8 mouse cellular contexts compared by ENCODE assay signal in genomic region chr19:19110793-19111427, GRCm38 (mm10). TPM values are rescaled to one million over a fixed set of nuclear protein-coding genes. Genes with fewer than 3 reads are reported as not detected.
A peak's percentile ranks its signal among the peaks of the same experiment; 100 is the strongest.
DNase-seq lines count a peak whose midpoint lies in the region; ATAC-seq and TF ChIP-seq lines count a peak whose summit lies in the region.

Rorb (minus strand) TSS chr19:19111196.

- no peaks in the 10 kb centered on the region for H3K9me3 ChIP-seq in G1E (replicated peaks)
- no peaks in the 10 kb centered on the region for H3K9me3 ChIP-seq in liver, postnatal 0 days (ENCODE audit: low read length)

- peak; percentile 31; the same call in 1 of the 2 replicates for TF ChIP-seq POLR2A in cerebellum, adult 2 months (IDR thresholded peaks at IDR 0.05; ENCODE audit: borderline replicate concordance, insufficient read depth, low read length)

- peak; percentile 3 for DNase-seq in G1E (ENCODE audit: low spot score)
- peak; percentile 75 to 77 for DNase-seq in cerebellum, adult 2 months
- peak; percentile 81 for DNase-seq in forelimb bud, embryonic 11.5 days (ENCODE audit: low read depth, low spot score)
- peak; percentile 87 for DNase-seq in heart, postnatal 4 days
- DNase-seq in layer of hippocampus, adult 18-20 months (ENCODE audit: low spot score in 2 of 2), result peak; percentile 76 to 88
- peak; percentile 76 for DNase-seq in liver, postnatal 0 days
- DNase-seq in ovary, adult 18-20 months (ENCODE audit: low spot score), result peak; percentile 70
- DNase-seq in urinary bladder, adult 2 months (ENCODE audit: low spot score), result peak; percentile 55

- no peak within 1 kb of the TSS; the same call in 1 of the 2 replicates for H3K9ac ChIP-seq in liver, postnatal 0 days (replicated peaks)

- ATAC-seq in G1E (ENCODE audit: extremely low read depth, insufficient number of reproducible peaks, low FRiP score, poor library complexity, severe bottlenecking), result peak; percentile 81
- ATAC-seq in liver, postnatal 0 days, result peak; percentile 96

- TF ChIP-seq EP300 in liver, postnatal 0 days (IDR thresholded peaks at IDR 0.05; ENCODE audit: low read depth), result no peak

- no peak for TF ChIP-seq CTCF in G1E (IDR thresholded peaks at IDR 0.05; ENCODE audit: low read depth, low read length)
- no peak for TF ChIP-seq CTCF in cerebellum, adult 2 months (IDR thresholded peaks at IDR 0.05; ENCODE audit: borderline replicate concordance, insufficient read depth, low read depth, low read length)
- no peak for TF ChIP-seq CTCF in liver, postnatal 0 days (IDR thresholded peaks at IDR 0.05; ENCODE audit: low read depth)

- H3K36me3 ChIP-seq in G1E (replicated peaks), result no peaks in the 10 kb centered on the region
- H3K36me3 ChIP-seq in liver, postnatal 0 days (replicated peaks; ENCODE audit: insufficient read depth, low read length), result no peaks in the 10 kb centered on the region

- peaks cover 5% of the 10 kb centered on the region; the same call in 1 of the 2 replicates for H3K27me3 ChIP-seq in G1E (ENCODE audit: insufficient read depth, low read length)
- no peaks in the 10 kb centered on the region for H3K27me3 ChIP-seq in cerebellum, adult 2 months (ENCODE audit: control insufficient read depth, insufficient read depth, low read length)
- peaks cover 35% of the 10 kb centered on the region for H3K27me3 ChIP-seq in liver, postnatal 0 days (ENCODE audit: insufficient read depth, low read length)

- peak within 1 kb of the TSS; percentile 20; the same call in 1 of the 2 replicates for H3K4me3 ChIP-seq in G1E (ENCODE audit: low read depth, low read length)
- peak within 1 kb of the TSS; percentile 69 for H3K4me3 ChIP-seq in cerebellum, adult 2 months (replicated peaks; ENCODE audit: insufficient read depth, low read depth, low read length)
- H3K4me3 ChIP-seq in liver, postnatal 0 days (ENCODE audit: low read depth, low read length), result peak within 1 kb of the TSS; percentile 47

- WGBS in cerebellum, adult 2 months, result under 1% methylated on average over 25 of the region's 25 CpGs
- WGBS in liver, postnatal 0 days (ENCODE audit: insufficient replicate concordance), result under 1% methylated on average over 24 of the region's 25 CpGs

- no peak within 1 kb of the TSS for H3K27ac ChIP-seq in cerebellum, adult 2 months (ENCODE audit: insufficient read depth, low read length)
- no peak within 1 kb of the TSS for H3K27ac ChIP-seq in liver, postnatal 0 days (ENCODE audit: low read depth)

- no peaks in the 10 kb centered on the region; the same call in 1 of the 2 replicates for H3K4me1 ChIP-seq in G1E (ENCODE audit: insufficient read depth, low read depth, low read length)
- H3K4me1 ChIP-seq in cerebellum, adult 2 months (ENCODE audit: control insufficient read depth, insufficient read depth, low read length), result no peaks in the 10 kb centered on the region
- peaks cover 14% of the 10 kb centered on the region for H3K4me1 ChIP-seq in liver, postnatal 0 days (ENCODE audit: insufficient read depth)

- peak within 1 kb of the TSS; percentile 65 for H3K4me2 ChIP-seq in liver, postnatal 0 days (ENCODE audit: low read depth, low read length)

RNA-seq across cellular contexts. Expression of gene Rorb, which starts in this region (rescaled TPM):
- 4.5 TPM in 1 of 2 replicates, not detected in the other for total RNA-seq in G1E (2014; fragmentation: Nextera tagmentation)
- total RNA-seq in G1E (2017), result 0.12 and 0.22 TPM in 2 replicates
- not detected in 2 replicates for polyA plus RNA-seq in G1E (2012)
- 3.9 and 4.9 TPM in 2 replicates for polyA plus RNA-seq in cerebellum, adult 2 months (2012; rRNA removed)
- under 1 TPM; 0.26 to 0.29 TPM for total RNA-seq in heart, postnatal 4 days (2021)
- 10 to 100 TPM; 19.3 to 20.6 TPM for total RNA-seq in layer of hippocampus, adult 18-20 months (2021)
- not detected in 2 replicates for polyA plus RNA-seq in liver, postnatal 0 days (2015; fragmentation: Nextera tagmentation; extraction: Ambion mirVana)
- 0.07 and 0.10 TPM in 2 replicates for polyA plus RNA-seq in urinary bladder, adult 2 months (2012; rRNA removed)

Comparison
In these comparisons a context has a peak if more than half of its experiments do, and no peak if none do; other contexts are left out.
1. Peak in DNase-seq in heart, postnatal 4 days; RNA of the gene not detected or under 1 TPM.
2. Peak in DNase-seq, ATAC-seq, H3K4me3 ChIP-seq and H3K4me2 ChIP-seq in liver, postnatal 0 days; RNA of the gene not detected or under 1 TPM.
3. Peak in DNase-seq in urinary bladder, adult 2 months; RNA of the gene not detected or under 1 TPM.
4. DNase-seq: peak in every context shown above with its lines; median percentile 87 in heart, postnatal 4 days; 82 in layer of hippocampus, adult 18-20 months; 81 in forelimb bud, embryonic 11.5 days; 76 in cerebellum, adult 2 months; 76 in liver, postnatal 0 days; 70 in ovary, adult 18-20 months; 55 in urinary bladder, adult 2 months; 3 in G1E.